ENCODE assay signal across 8 mouse cellular contexts in the genomic region with DNA sequence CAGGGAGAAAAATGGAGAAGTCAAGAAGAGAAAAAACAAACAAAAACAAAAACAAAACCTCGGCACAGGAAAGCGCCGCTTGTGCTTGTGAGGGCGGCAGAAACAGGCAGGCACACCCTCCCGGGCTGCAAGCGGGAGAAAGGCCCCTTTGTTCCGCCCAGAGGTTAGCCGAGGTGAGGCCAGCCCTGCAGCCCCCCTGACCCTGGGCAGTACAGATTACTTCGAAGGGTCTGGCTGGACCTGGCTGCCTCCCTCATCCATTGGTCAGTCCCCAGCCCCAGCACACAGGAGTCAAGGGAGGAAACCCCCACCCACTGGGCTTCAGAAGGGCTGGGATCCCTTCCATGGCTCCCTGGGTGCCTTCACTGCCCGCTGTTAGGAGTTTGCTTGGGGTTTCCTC. TPM values are rescaled to one million over a fixed set of nuclear protein-coding genes. Genes with fewer than 3 reads are reported as not detected.
DNase-seq lines count a peak whose midpoint lies in the region; ATAC-seq and TF ChIP-seq lines count a peak whose summit lies in the region.
"Had no signal": no experiment of that assay in that cellular context is flagged by ENCODE, and none has a peak within 500 bp of the region (broad histone marks: within the 10 kb centered on the region; RNA-seq: fewer than 3 reads in every experiment).

No protein-coding gene starts in this region.

- DNase-seq in midbrain, embryonic 11.5 days (ENCODE audit: low spot score, missing footprints) = no peak
- no peak for DNase-seq in midbrain, postnatal 0 days (ENCODE audit: low spot score)
- DNase-seq in limb, embryonic 11.5 days (ENCODE audit: low spot score) = peak; percentile 68
- no peak for DNase-seq in kidney, postnatal 4 days
- no peak for DNase-seq in right cerebral cortex, adult 2 months (ENCODE audit: low spot score in 2 of 2)

- H3K9me3 ChIP-seq in midbrain, embryonic 11.5 days (ENCODE audit: control insufficient read depth, low read length) = no peaks in the 10 kb centered on the region
- H3K9me3 ChIP-seq in midbrain, postnatal 0 days (ENCODE audit: low read length) = no peaks in the 10 kb centered on the region
- no peaks in the 10 kb centered on the region for H3K9me3 ChIP-seq in forebrain, embryonic 12.5 days
- H3K9me3 ChIP-seq in limb, embryonic 11.5 days (ENCODE audit: control insufficient read depth, low read length) = no peaks in the 10 kb centered on the region

- TF ChIP-seq CTCF in midbrain, postnatal 0 days (IDR thresholded peaks at IDR 0.05) = no peak
- no peak for TF ChIP-seq CTCF in olfactory bulb, adult 2 months (IDR thresholded peaks at IDR 0.05; ENCODE audit: insufficient read depth, low read depth, low read length)

- no peak overlapping the region for H3K27ac ChIP-seq in midbrain, embryonic 11.5 days (ENCODE audit: low read depth, low read length)
- H3K27ac ChIP-seq in midbrain, postnatal 0 days (ENCODE audit: low read depth, low read length) = no peak overlapping the region
- peak overlapping the region; percentile 65; the same call in 1 of the 2 replicates for H3K27ac ChIP-seq in forebrain, embryonic 12.5 days
- peak overlapping the region; percentile 49 for H3K27ac ChIP-seq in limb, embryonic 11.5 days (replicated peaks; ENCODE audit: low read depth, low read length)
- 0 out of 2 replicates have a peak overlapping the region, but pooled peaks have one; percentile 36 for H3K27ac ChIP-seq in olfactory bulb, adult 2 months (ENCODE audit: insufficient read depth, low read depth, low read length)

- ATAC-seq in midbrain, embryonic 11.5 days (ENCODE audit: low FRiP score) = no peak
- ATAC-seq in midbrain, postnatal 0 days (ENCODE audit: low FRiP score) = no peak
- peak; percentile 13; the same call in 1 of the 2 replicates for ATAC-seq in forebrain, embryonic 12.5 days (ENCODE audit: low FRiP score)
- ATAC-seq in limb, embryonic 11.5 days (ENCODE audit: insufficient number of reproducible peaks, low FRiP score, low TSS enrichment, low read depth) = no peak

- H3K4me3 ChIP-seq in midbrain, embryonic 11.5 days (ENCODE audit: low read depth, low read length) = no peak overlapping the region
- H3K4me3 ChIP-seq in midbrain, postnatal 0 days (ENCODE audit: low read depth, low read length) = no peak overlapping the region
- peak overlapping the region; percentile 4; the same call in 1 of the 2 replicates for H3K4me3 ChIP-seq in forebrain, embryonic 12.5 days (replicated peaks)
- no peak overlapping the region for H3K4me3 ChIP-seq in limb, embryonic 11.5 days (ENCODE audit: low read depth, low read length)
- H3K4me3 ChIP-seq in olfactory bulb, adult 2 months (ENCODE audit: insufficient read depth, low read depth, low read length) = no peak overlapping the region

- no peaks in the 10 kb centered on the region for H3K36me3 ChIP-seq in midbrain, embryonic 11.5 days (ENCODE audit: control insufficient read depth, insufficient read depth, low read length)
- no peaks in the 10 kb centered on the region for H3K36me3 ChIP-seq in midbrain, postnatal 0 days (ENCODE audit: insufficient read depth, low read length)
- H3K36me3 ChIP-seq in forebrain, embryonic 12.5 days (replicated peaks) = no peaks in the 10 kb centered on the region
- H3K36me3 ChIP-seq in limb, embryonic 11.5 days (ENCODE audit: control insufficient read depth, insufficient read depth, low read length) = no peaks in the 10 kb centered on the region

- peak overlapping the region; percentile 21; the same call in 1 of the 2 replicates for H3K4me2 ChIP-seq in midbrain, embryonic 11.5 days
- no peak overlapping the region for H3K4me2 ChIP-seq in midbrain, postnatal 0 days (ENCODE audit: low read depth, low read length, poor library complexity, severe bottlenecking)
- H3K4me2 ChIP-seq in forebrain, embryonic 12.5 days = no peak overlapping the region
- H3K4me2 ChIP-seq in limb, embryonic 11.5 days (ENCODE audit: low read depth, severe bottlenecking) = peak overlapping the region; percentile 18; the same call in 1 of the 2 replicates

- peak overlapping the region; percentile 33 for H3K9ac ChIP-seq in midbrain, embryonic 11.5 days (ENCODE audit: low read length)
- H3K9ac ChIP-seq in midbrain, postnatal 0 days (replicated peaks; ENCODE audit: low read length, poor library complexity, severe bottlenecking) = no peak overlapping the region
- peak overlapping the region; percentile 36; the same call in 1 of the 2 replicates for H3K9ac ChIP-seq in forebrain, embryonic 12.5 days
- H3K9ac ChIP-seq in limb, embryonic 11.5 days (ENCODE audit: low read length) = peak overlapping the region; percentile 46; the same call in 1 of the 2 replicates

- no peak for TF ChIP-seq POLR2A in olfactory bulb, adult 2 months (IDR thresholded peaks at IDR 0.05; ENCODE audit: insufficient read depth, low read depth, low read length)

- H3K27me3 ChIP-seq in midbrain, embryonic 11.5 days (ENCODE audit: control insufficient read depth, insufficient read depth, low read length) = peaks cover 96% of the 10 kb centered on the region
- H3K27me3 ChIP-seq in midbrain, postnatal 0 days (ENCODE audit: insufficient read depth, low read length) = peaks cover 25% of the 10 kb centered on the region
- H3K27me3 ChIP-seq in forebrain, embryonic 12.5 days = peaks cover 93% of the 10 kb centered on the region
- peaks cover 25% of the 10 kb centered on the region for H3K27me3 ChIP-seq in limb, embryonic 11.5 days (ENCODE audit: control insufficient read depth, insufficient read depth, low read length)

- 1% methylated on average over 10 of the region's 10 CpGs for WGBS in midbrain, embryonic 11.5 days
- WGBS in midbrain, postnatal 0 days = 18% methylated on average over 10 of the region's 10 CpGs
- WGBS in forebrain, embryonic 12.5 days = 7% methylated on average over 10 of the region's 10 CpGs
- WGBS in limb, embryonic 11.5 days = 8% methylated on average over 10 of the region's 10 CpGs
- WGBS in olfactory bulb, adult 2 months = 28% methylated on average over 10 of the region's 10 CpGs

- peaks cover 27% of the 10 kb centered on the region for H3K4me1 ChIP-seq in midbrain, embryonic 11.5 days (ENCODE audit: control insufficient read depth, insufficient read depth, low read length)
- no peaks in the 10 kb centered on the region for H3K4me1 ChIP-seq in midbrain, postnatal 0 days (ENCODE audit: insufficient read depth, low read length)
- peaks cover 76% of the 10 kb centered on the region for H3K4me1 ChIP-seq in forebrain, embryonic 12.5 days
- peaks cover 79% of the 10 kb centered on the region for H3K4me1 ChIP-seq in limb, embryonic 11.5 days (ENCODE audit: control insufficient read depth, insufficient read depth, low read length)
- peaks cover 54% of the 10 kb centered on the region for H3K4me1 ChIP-seq in olfactory bulb, adult 2 months (ENCODE audit: control insufficient read depth, insufficient read depth, low read length)

RNA-seq across cellular contexts. Expression of a gene that starts 15.5 kb away (rescaled TPM):
- polyA plus RNA-seq in midbrain, embryonic 11.5 days (2014; fragmentation: Nextera tagmentation; extraction: Ambion mirVana) = 1.6 and 1.9 TPM in 2 replicates
- total RNA-seq in midbrain, postnatal 0 days (2014; rRNA removed) = not detected in 2 replicates
- polyA plus RNA-seq in midbrain, postnatal 0 days (2015; fragmentation: Nextera tagmentation; extraction: Ambion mirVana) = 0.39 and 0.71 TPM in 2 replicates
- polyA plus RNA-seq in forebrain, embryonic 12.5 days (2016; fragmentation: Nextera tagmentation; extraction: Ambion mirVana) = 2.2 and 3.5 TPM in 2 replicates
- polyA plus RNA-seq in limb, embryonic 11.5 days (2014; fragmentation: Nextera tagmentation; extraction: Ambion mirVana) = 7.7 and 8.6 TPM in 2 replicates
- not detected in 2 replicates for polyA plus RNA-seq in olfactory bulb, adult 2 months (2012; ENCODE audit: insufficient read depth, insufficient read length, low replicate concordance, missing spikeins)
- total RNA-seq: liver, adult 2 months had no signal
- polyA plus RNA-seq: liver, adult 2 months had no signal

RNA-seq across cellular contexts. Expression of a gene that starts 37.0 kb away (rescaled TPM):
- polyA plus RNA-seq in midbrain, embryonic 11.5 days (2014; fragmentation: Nextera tagmentation; extraction: Ambion mirVana) = 5.1 and 6.5 TPM in 2 replicates
- 4.6 and 4.8 TPM in 2 replicates for total RNA-seq in midbrain, postnatal 0 days (2014; rRNA removed)
- polyA plus RNA-seq in midbrain, postnatal 0 days (2015; fragmentation: Nextera tagmentation; extraction: Ambion mirVana) = 2.0 and 2.8 TPM in 2 replicates
- 3.1 and 3.9 TPM in 2 replicates for polyA plus RNA-seq in forebrain, embryonic 12.5 days (2016; fragmentation: Nextera tagmentation; extraction: Ambion mirVana)
- polyA plus RNA-seq in limb, embryonic 11.5 days (2014; fragmentation: Nextera tagmentation; extraction: Ambion mirVana) = 3.9 and 4.8 TPM in 2 replicates
- polyA plus RNA-seq in olfactory bulb, adult 2 months (2012; ENCODE audit: insufficient read depth, insufficient read length, low replicate concordance, missing spikeins) = not detected in 2 replicates

RNA-seq across cellular contexts. Expression of a gene that starts 50.6 kb away (rescaled TPM):
- polyA plus RNA-seq in midbrain, embryonic 11.5 days (2014; fragmentation: Nextera tagmentation; extraction: Ambion mirVana) = 18.6 and 21.4 TPM in 2 replicates
- 87.2 and 102 TPM in 2 replicates for total RNA-seq in midbrain, postnatal 0 days (2014; rRNA removed)
- 13.7 and 13.8 TPM in 2 replicates for polyA plus RNA-seq in midbrain, postnatal 0 days (2015; fragmentation: Nextera tagmentation; extraction: Ambion mirVana)
- polyA plus RNA-seq in forebrain, embryonic 12.5 days (2016; fragmentation: Nextera tagmentation; extraction: Ambion mirVana) = 22.8 and 26.6 TPM in 2 replicates
- polyA plus RNA-seq in limb, embryonic 11.5 days (2014; fragmentation: Nextera tagmentation; extraction: Ambion mirVana) = 26.4 and 26.7 TPM in 2 replicates
- not detected in 2 replicates for polyA plus RNA-seq in olfactory bulb, adult 2 months (2012; ENCODE audit: insufficient read depth, insufficient read length, low replicate concordance, missing spikeins)

RNA-seq across cellular contexts. Expression of a gene that starts 52.2 kb away (rescaled TPM):
- polyA plus RNA-seq in midbrain, embryonic 11.5 days (2014; fragmentation: Nextera tagmentation; extraction: Ambion mirVana) = 39.9 and 45.6 TPM in 2 replicates
- total RNA-seq in midbrain, postnatal 0 days (2014; rRNA removed) = 88.5 and 99.5 TPM in 2 replicates
- 74.2 and 75.0 TPM in 2 replicates for polyA plus RNA-seq in midbrain, postnatal 0 days (2015; fragmentation: Nextera tagmentation; extraction: Ambion mirVana)
- polyA plus RNA-seq in forebrain, embryonic 12.5 days (2016; fragmentation: Nextera tagmentation; extraction: Ambion mirVana) = 55.4 and 59.6 TPM in 2 replicates
- polyA plus RNA-seq in limb, embryonic 11.5 days (2014; fragmentation: Nextera tagmentation; extraction: Ambion mirVana) = 65.7 and 65.9 TPM in 2 replicates
- not detected in 2 replicates for polyA plus RNA-seq in olfactory bulb, adult 2 months (2012; ENCODE audit: insufficient read depth, insufficient read length, low replicate concordance, missing spikeins)

Comparison
In these comparisons a context has a peak if more than half of its experiments do, and no peak if none do; other contexts are left out.
1. H3K4me2 ChIP-seq: peak in midbrain, embryonic 11.5 days (single experiment) and limb, embryonic 11.5 days (single experiment); none in midbrain, postnatal 0 days (single experiment) and forebrain, embryonic 12.5 days (single experiment).
2. H3K27ac ChIP-seq: peak in forebrain, embryonic 12.5 days (single experiment), limb, embryonic 11.5 days (single experiment) and olfactory bulb, adult 2 months (single experiment); none in midbrain, embryonic 11.5 days (single experiment) and midbrain, postnatal 0 days (single experiment).